In the genomic region with DNA sequence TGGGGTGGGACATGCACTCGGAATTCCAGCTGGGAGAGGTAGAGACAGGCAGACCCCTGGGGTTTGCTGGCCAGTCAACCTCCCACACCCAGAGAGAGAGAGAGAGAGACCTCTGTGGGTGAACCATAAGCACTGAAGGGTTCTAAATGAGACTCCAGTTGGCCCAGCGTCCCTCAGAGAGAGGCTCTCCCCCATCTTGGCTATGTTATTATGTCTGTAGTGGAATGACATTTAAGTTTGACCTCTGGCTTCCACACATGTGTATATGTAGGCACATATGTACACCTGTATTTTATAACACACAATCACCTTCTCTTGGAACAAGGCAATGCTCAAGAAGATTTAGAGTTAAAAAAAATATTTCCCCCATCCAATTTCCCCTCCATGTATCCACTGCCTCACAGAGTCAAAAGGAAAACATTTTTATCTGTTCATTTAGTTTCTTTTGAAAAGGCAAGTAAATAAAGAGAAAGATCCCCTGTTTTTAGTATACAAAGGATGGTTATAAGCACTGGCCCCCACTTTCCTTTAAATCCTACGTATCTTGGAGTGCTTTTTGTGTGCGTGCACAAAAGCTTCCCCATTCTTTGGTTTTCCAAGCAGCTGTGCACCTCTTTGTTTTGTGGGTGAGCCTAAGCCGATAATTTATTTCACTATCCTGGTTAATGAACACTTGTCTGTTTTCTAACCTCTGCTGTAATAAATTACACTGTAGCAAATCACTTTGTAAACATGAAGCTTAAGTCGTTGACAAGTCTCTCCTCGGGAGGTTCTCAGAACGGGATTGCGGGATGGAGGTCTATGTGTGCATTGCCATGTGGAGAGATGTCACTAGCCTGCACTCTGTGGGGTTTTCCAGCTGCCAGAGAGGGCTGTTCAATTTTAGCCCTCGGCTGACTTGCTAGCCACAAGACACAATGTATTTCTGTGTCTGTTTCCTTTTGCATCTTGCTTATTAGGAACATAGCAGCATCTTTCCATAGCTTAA, we compare ENCODE assay signal across 18 mouse cellular contexts. TPM values are rescaled to one million over a fixed set of nuclear protein-coding genes. Genes with fewer than 3 reads are reported as not detected.
DNase-seq lines count a peak whose midpoint lies in the region; ATAC-seq lines count a peak whose summit lies in the region.
"Had no signal": no experiment of that assay in that cellular context is flagged by ENCODE, and none has a peak within 500 bp of the region (broad histone marks: within the 10 kb centered on the region; RNA-seq: fewer than 3 reads in every experiment).

No protein-coding gene starts in this region.

- H3K9me3 ChIP-seq in lung, embryonic 16.5 days (ENCODE audit: control insufficient read depth, low read length) = no peaks in the 10 kb centered on the region
- H3K9me3 ChIP-seq in neural tube, embryonic 12.5 days = no peaks in the 10 kb centered on the region
- H3K9me3 ChIP-seq: embryonic facial prominence, embryonic 12.5 days; heart, embryonic 12.5 days; hindbrain, embryonic 15.5 days had no signal

- no peaks in the 10 kb centered on the region for H3K36me3 ChIP-seq in lung, embryonic 16.5 days (ENCODE audit: control insufficient read depth, insufficient read depth, low read length)
- no peaks in the 10 kb centered on the region for H3K36me3 ChIP-seq in neural tube, embryonic 12.5 days
- H3K36me3 ChIP-seq: embryonic facial prominence, embryonic 12.5 days; heart, embryonic 12.5 days; hindbrain, embryonic 15.5 days had no signal

- H3K27me3 ChIP-seq in lung, embryonic 16.5 days (ENCODE audit: control insufficient read depth, insufficient read depth, low read depth, low read length) = no peaks in the 10 kb centered on the region
- H3K27me3 ChIP-seq in neural tube, embryonic 12.5 days (replicated peaks) = no peaks in the 10 kb centered on the region
- H3K27me3 ChIP-seq: embryonic facial prominence, embryonic 12.5 days; heart, embryonic 12.5 days; hindbrain, embryonic 15.5 days had no signal

- ATAC-seq in lung, embryonic 16.5 days (ENCODE audit: low read depth) = peak; percentile 43; the same call in 1 of the 2 replicates
- peak; percentile 79 for ATAC-seq in neural tube, embryonic 12.5 days (ENCODE audit: low FRiP score, low read depth)
- ATAC-seq: CD4-positive, CD25-positive, alpha-beta regulatory T cell, adult 4 months; forebrain, postnatal 0 days had no signal

- intact Hi-C loops in heart, postnatal 36 days (cut with DNase I) = no loop called here

- WGBS in lung, embryonic 16.5 days = 26% methylated on average over 10 of the region's 10 CpGs
- 11% methylated on average over 10 of the region's 10 CpGs for WGBS in neural tube, embryonic 12.5 days

- H3K4me1 ChIP-seq in lung, embryonic 16.5 days (replicated peaks; ENCODE audit: control insufficient read depth, insufficient read depth, low read length) = no peaks in the 10 kb centered on the region
- peaks cover 10% of the 10 kb centered on the region; the same call in 1 of the 2 replicates for H3K4me1 ChIP-seq in neural tube, embryonic 12.5 days
- H3K4me1 ChIP-seq: embryonic facial prominence, embryonic 12.5 days had no signal

- H3K4me3 ChIP-seq in lung, embryonic 16.5 days (ENCODE audit: low read length) = no peak overlapping the region
- H3K4me3 ChIP-seq in neural tube, embryonic 12.5 days = no peak overlapping the region
- H3K4me3 ChIP-seq: embryonic facial prominence, embryonic 12.5 days; heart, embryonic 12.5 days; hindbrain, embryonic 15.5 days had no signal

- no peak overlapping the region for H3K4me2 ChIP-seq in lung, embryonic 16.5 days (ENCODE audit: low read depth, low read length)
- no peak overlapping the region for H3K4me2 ChIP-seq in neural tube, embryonic 12.5 days (replicated peaks)
- H3K4me2 ChIP-seq: embryonic facial prominence, embryonic 12.5 days; heart, embryonic 12.5 days; hindbrain, embryonic 15.5 days had no signal

- DNase-seq in embryo, embryonic 10.5 days (ENCODE audit: low spot score) = peak; percentile 25
- no peak for DNase-seq in embryo, embryonic 10 days (ENCODE audit: low spot score)
- no peak for DNase-seq in lung, postnatal 36 days
- no peak for DNase-seq in neural tube, embryonic 10.5 days (ENCODE audit: extremely low spot score, low spot score)
- DNase-seq in heart, postnatal 36 days = no peak
- DNase-seq: adrenal gland, postnatal 10 days; B cell, adult 2 months; cerebellum, adult 11-12 months; cerebellum, adult 9-10 months; cerebellum, postnatal 25 days; forebrain, postnatal 0 days; gastrocnemius, postnatal 25 days had no signal

- H3K9ac ChIP-seq in lung, embryonic 16.5 days (ENCODE audit: low read length) = no peak overlapping the region
- no peak overlapping the region for H3K9ac ChIP-seq in neural tube, embryonic 12.5 days
- H3K9ac ChIP-seq: embryonic facial prominence, embryonic 12.5 days; forebrain, postnatal 0 days; heart, embryonic 12.5 days; hindbrain, embryonic 15.5 days had no signal

- no peak overlapping the region for H3K27ac ChIP-seq in lung, embryonic 16.5 days (ENCODE audit: low read length)
- H3K27ac ChIP-seq in neural tube, embryonic 12.5 days = no peak overlapping the region
- H3K27ac ChIP-seq: embryonic facial prominence, embryonic 12.5 days; hindbrain, embryonic 15.5 days had no signal

RNA-seq across cellular contexts. Expression of gene Adra2a, which starts 32.7 kb away (rescaled TPM):
- polyA plus RNA-seq in lung, embryonic 16.5 days (2015; fragmentation: Nextera tagmentation; extraction: Ambion mirVana) = 0.09 and 0.11 TPM in 2 replicates
- 2.7 and 3.6 TPM in 2 replicates for polyA plus RNA-seq in neural tube, embryonic 12.5 days (2016; fragmentation: Nextera tagmentation; extraction: Ambion mirVana)
- under 1 TPM; 0.31 to 0.41 TPM for total RNA-seq in heart, postnatal 36 days (2021)
- polyA plus RNA-seq: CD4-positive, CD25-positive, alpha-beta regulatory T cell, adult 4 months had no signal
